Mouse (Mus musculus): ENCODE results near the gene Dirc2. TPM values are rescaled to one million over a fixed set of nuclear protein-coding genes. Genes with fewer than 3 reads are reported as not detected.

The Dirc2 gene
- polyA plus RNA-seq, 1 experiment from 2014 or later = 6.2 TPM

DNA sequence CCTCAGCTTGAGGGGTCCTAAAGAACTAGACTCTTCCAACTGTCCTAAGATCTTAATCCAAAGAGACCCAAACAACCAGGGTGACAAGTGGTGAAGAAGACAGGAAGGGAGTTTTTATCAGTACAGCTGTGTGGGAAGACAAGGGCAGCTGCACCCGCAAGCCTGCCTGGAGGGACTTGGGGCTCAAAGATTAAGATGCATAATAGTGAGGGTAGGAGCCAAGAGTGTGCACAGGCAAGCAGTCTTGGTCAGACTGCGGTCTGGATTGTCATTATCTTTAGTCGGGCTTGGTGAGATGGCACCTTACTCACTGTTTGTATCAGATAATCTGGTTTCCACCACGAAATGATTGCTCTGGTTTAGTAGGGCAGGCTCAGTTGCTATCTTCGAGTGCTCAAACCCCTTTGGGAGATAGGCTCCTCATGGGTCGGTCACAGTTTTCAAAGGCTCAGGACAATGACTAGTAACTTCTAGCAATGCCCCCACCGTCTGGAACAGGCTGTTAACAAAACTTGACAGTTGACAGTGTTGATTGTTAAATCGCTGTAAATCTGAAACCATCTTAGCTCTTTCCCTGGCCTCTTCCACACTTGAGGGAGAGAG lies 91.5 kb downstream of the Dirc2 start:
- Histone ChIP-seq H3K4me3 (ENCODE audit: low read depth, low read length) (no peak overlapping the region), H3K4me2 (ENCODE audit: low read depth, low read length) (no peak overlapping the region), H3K27ac (ENCODE audit: low read depth) (no peak overlapping the region), H3K4me1 (ENCODE audit: insufficient read depth) (no peaks in the 10 kb centered on the region), H3K36me3 (replicated peaks; ENCODE audit: insufficient read depth, low read length) (no peaks in the 10 kb centered on the region), H3K9me3 (ENCODE audit: low read length) (no peaks in the 10 kb centered on the region), H3K27me3 (ENCODE audit: insufficient read depth, low read length) (no peaks in the 10 kb centered on the region), H3K9ac (replicated peaks) (no peak overlapping the region)
- peak; percentile 66; the same call in 1 of the 2 replicates for ATAC-seq
- no peak for TF ChIP-seq CTCF (IDR thresholded peaks at IDR 0.05; ENCODE audit: low read depth)
- TF ChIP-seq EP300 (IDR thresholded peaks at IDR 0.05; ENCODE audit: low read depth) = peak; percentile 69; the same call in 1 of the 2 replicates
- WGBS (ENCODE audit: insufficient replicate concordance) = 38% methylated on average over 8 of the region's 8 CpGs
- DNase-seq = no peak

GRCm38 (mm10) chr16:35664847-35665246 lies 104.3 kb downstream of the Dirc2 start:
- Histone ChIP-seq H3K36me3 (replicated peaks; ENCODE audit: insufficient read depth, low read length) (no peaks in the 10 kb centered on the region), H3K4me3 (ENCODE audit: low read depth, low read length) (no peak overlapping the region), H3K9me3 (ENCODE audit: low read length) (no peaks in the 10 kb centered on the region), H3K27me3 (ENCODE audit: insufficient read depth, low read length) (peaks cover 14% of the 10 kb centered on the region), H3K4me2 (ENCODE audit: low read depth, low read length) (no peak overlapping the region), H3K27ac (ENCODE audit: low read depth) (no peak overlapping the region), H3K4me1 (ENCODE audit: insufficient read depth) (no peaks in the 10 kb centered on the region), H3K9ac (replicated peaks) (no peak overlapping the region)
- ATAC-seq = no peak
- 69% methylated on average over 4 of the region's 4 CpGs for WGBS (ENCODE audit: insufficient replicate concordance)
- TF ChIP-seq EP300 (IDR thresholded peaks at IDR 0.05; ENCODE audit: low read depth) = no peak
- no peak for TF ChIP-seq CTCF (IDR thresholded peaks at IDR 0.05; ENCODE audit: low read depth)
- DNase-seq = no peak

- Histone ChIP-seq H3K9me3 (ENCODE audit: low read length) (no peaks in the 10 kb centered on the region), H3K36me3 (replicated peaks; ENCODE audit: insufficient read depth, low read length) (no peaks in the 10 kb centered on the region), H3K4me2 (ENCODE audit: low read depth, low read length) (no peak overlapping the region), H3K4me3 (ENCODE audit: low read depth, low read length) (no peak overlapping the region), H3K9ac (replicated peaks) (no peak overlapping the region), H3K27me3 (ENCODE audit: insufficient read depth, low read length) (peaks cover 22% of the 10 kb centered on the region), H3K4me1 (ENCODE audit: insufficient read depth) (no peaks in the 10 kb centered on the region), H3K27ac (ENCODE audit: low read depth) (no peak overlapping the region)
- WGBS (ENCODE audit: insufficient replicate concordance) = 84% methylated on average over 9 of the region's 9 CpGs
- no peak for ATAC-seq
- DNase-seq = no peak
- TF ChIP-seq EP300 (IDR thresholded peaks at IDR 0.05; ENCODE audit: low read depth) (no peak), CTCF (IDR thresholded peaks at IDR 0.05; ENCODE audit: low read depth) (no peak)
Measured at GRCm38 (mm10) chr16:35663831-35664414, 105.2 kb downstream of the Dirc2 start.

DNA sequence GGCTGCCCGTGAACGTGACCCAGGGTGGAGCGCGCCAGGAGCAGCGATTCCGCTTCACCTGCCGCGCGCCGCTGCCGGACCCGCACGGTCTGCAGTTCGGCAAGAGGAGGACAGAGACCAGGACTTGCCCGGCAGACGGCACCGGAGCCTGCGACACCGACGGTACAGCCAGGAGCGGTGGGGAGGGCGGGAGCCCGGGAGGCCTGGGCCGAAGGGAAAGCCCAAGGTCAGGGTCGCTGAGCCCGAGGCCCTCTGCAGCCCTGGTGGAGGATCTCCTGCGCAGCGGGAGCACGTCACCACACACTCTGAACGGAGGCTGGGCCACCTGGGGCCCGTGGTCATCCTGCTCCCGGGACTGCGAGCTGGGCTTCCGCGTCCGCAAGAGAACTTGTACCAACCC lies 108.9 kb downstream of the Dirc2 start:
- Histone ChIP-seq H3K9me3 (ENCODE audit: low read length) (no peaks in the 10 kb centered on the region), H3K9ac (replicated peaks) (no peak overlapping the region), H3K36me3 (replicated peaks; ENCODE audit: insufficient read depth, low read length) (no peaks in the 10 kb centered on the region), H3K4me2 (ENCODE audit: low read depth, low read length) (peak overlapping the region; percentile 55), H3K27me3 (ENCODE audit: insufficient read depth, low read length) (peaks cover 34% of the 10 kb centered on the region), H3K4me3 (ENCODE audit: low read depth, low read length) (peak overlapping the region; percentile 36), H3K4me1 (ENCODE audit: insufficient read depth) (no peaks in the 10 kb centered on the region), H3K27ac (ENCODE audit: low read depth) (no peak overlapping the region)
- ATAC-seq (no peak), DNase-seq (no peak)
- TF ChIP-seq CTCF (IDR thresholded peaks at IDR 0.05; ENCODE audit: low read depth) = no peak
- TF ChIP-seq EP300 (IDR thresholded peaks at IDR 0.05; ENCODE audit: low read depth) = no peak
- WGBS (ENCODE audit: insufficient replicate concordance) = 7% methylated on average over 34 of the region's 36 CpGs

DNA sequence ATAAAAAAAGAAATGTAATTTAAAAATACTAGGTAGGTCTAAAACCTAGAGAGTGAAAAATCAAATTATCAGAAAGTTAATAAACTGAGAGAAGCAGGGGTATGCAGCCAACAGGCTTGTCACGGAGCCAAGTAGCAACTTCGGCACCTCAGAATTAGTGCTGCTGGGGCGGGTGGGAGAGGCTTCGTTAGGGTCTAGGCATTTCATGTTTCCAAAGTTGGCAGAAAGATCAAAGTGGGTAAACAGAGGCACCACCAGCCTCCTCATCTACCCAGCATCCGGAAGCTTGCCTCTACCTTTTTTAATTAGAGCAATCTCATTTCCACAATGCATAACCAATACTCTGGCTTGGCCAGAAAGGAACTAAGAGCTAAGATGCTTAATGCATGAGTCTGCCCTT lies 115.2 kb downstream of the Dirc2 start:
- 73% methylated on average over 5 of the region's 5 CpGs for WGBS (ENCODE audit: insufficient replicate concordance)

GRCm38 (mm10) chr16:35652706-35653105 lies 116.5 kb downstream of the Dirc2 start:
- Histone ChIP-seq H3K4me2 (ENCODE audit: low read depth, low read length) (no peak overlapping the region), H3K27me3 (ENCODE audit: insufficient read depth, low read length) (peaks cover 5% of the 10 kb centered on the region; the same call in 1 of the 2 replicates), H3K9ac (replicated peaks) (no peak overlapping the region), H3K4me1 (ENCODE audit: insufficient read depth) (no peaks in the 10 kb centered on the region), H3K27ac (ENCODE audit: low read depth) (no peak overlapping the region), H3K4me3 (ENCODE audit: low read depth, low read length) (no peak overlapping the region), H3K9me3 (ENCODE audit: low read length) (no peaks in the 10 kb centered on the region), H3K36me3 (replicated peaks; ENCODE audit: insufficient read depth, low read length) (no peaks in the 10 kb centered on the region)
- no peak for TF ChIP-seq EP300 (IDR thresholded peaks at IDR 0.05; ENCODE audit: low read depth)
- no peak for TF ChIP-seq CTCF (IDR thresholded peaks at IDR 0.05; ENCODE audit: low read depth)
- DNase-seq (no peak), ATAC-seq (no peak)
- 83% methylated on average over 3 of the region's 3 CpGs for WGBS (ENCODE audit: insufficient replicate concordance)

More for the DNA sequence above, 115.2 kb downstream of the Dirc2 start:
- TF ChIP-seq EP300 (IDR thresholded peaks at IDR 0.05; ENCODE audit: low read depth) (no peak), CTCF (IDR thresholded peaks at IDR 0.05; ENCODE audit: low read depth) (no peak)
- Histone ChIP-seq H3K4me2 (ENCODE audit: low read depth, low read length) (no peak overlapping the region), H3K4me1 (ENCODE audit: insufficient read depth) (no peaks in the 10 kb centered on the region), H3K9me3 (ENCODE audit: low read length) (no peaks in the 10 kb centered on the region), H3K27me3 (ENCODE audit: insufficient read depth, low read length) (peaks cover 11% of the 10 kb centered on the region; the same call in 1 of the 2 replicates), H3K27ac (ENCODE audit: low read depth) (no peak overlapping the region), H3K9ac (replicated peaks) (no peak overlapping the region), H3K36me3 (replicated peaks; ENCODE audit: insufficient read depth, low read length) (no peaks in the 10 kb centered on the region), H3K4me3 (ENCODE audit: low read depth, low read length) (no peak overlapping the region)
- ATAC-seq = no peak
- no peak for DNase-seq

Measured in liver, postnatal 0 days (tissue).